Mouse (Mus musculus): ENCODE results near the gene Olfr701. TPM values are rescaled to one million over a fixed set of nuclear protein-coding genes. Genes with fewer than 3 reads are reported as not detected.

Olfr701 gene
- polyA plus RNA-seq (2012; fragmentation: generic; extraction: Trizol) = not detected

DNA sequence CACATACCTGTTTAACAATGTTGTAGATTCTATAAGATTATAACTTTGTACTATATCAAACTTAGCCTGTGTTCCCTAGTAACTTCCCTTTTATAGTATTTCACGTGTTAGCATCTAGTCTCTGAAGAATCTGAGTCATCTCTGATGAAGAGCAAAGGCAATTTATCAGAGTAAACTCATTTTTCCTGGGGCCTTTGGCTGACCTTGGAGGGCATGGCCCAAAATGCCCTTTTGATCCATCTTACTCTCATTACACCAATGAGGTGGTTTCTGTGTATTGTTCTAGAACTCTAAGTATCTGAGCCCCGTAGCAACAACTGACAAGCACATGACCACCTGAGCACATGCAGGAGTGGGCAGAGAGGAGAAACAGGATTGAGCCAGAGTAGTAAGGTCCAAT, at the start of gene Olfr701:
Olfr701 (plus strand) TSS at position 301 of the 400 bp plus-strand sequence.
- TF ChIP-seq SRF (IDR thresholded peaks at IDR 0.05; ENCODE audit: control insufficient read depth, insufficient read length, low read depth) (no peak), TCF3 (IDR thresholded peaks at IDR 0.05; ENCODE audit: insufficient read length, low read depth) (no peak), E2F4 (IDR thresholded peaks at IDR 0.05; ENCODE audit: insufficient read depth) (no peak), POLR2AphosphoS2 (IDR thresholded peaks at IDR 0.05; ENCODE audit: insufficient read length, low read depth) (no peak), MYOD1 (IDR thresholded peaks at IDR 0.05; ENCODE audit: control insufficient read depth in 1 of 3, insufficient read length in 2 of 3, low read depth in 2 of 3) (no peak), MYOG (IDR thresholded peaks at IDR 0.05; ENCODE audit: control insufficient read depth in 1 of 3, insufficient read depth in 1 of 3, insufficient read length in 2 of 3, low read depth in 2 of 3) (no peak), CEBPB (IDR thresholded peaks at IDR 0.05; ENCODE audit: insufficient read depth, poor library complexity, severe bottlenecking) (no peak), USF1 (IDR thresholded peaks at IDR 0.05; ENCODE audit: low read depth) (no peak), POLR2A (IDR thresholded peaks at IDR 0.05; ENCODE audit: insufficient read length, low read depth) (no peak), MAX (IDR thresholded peaks at IDR 0.05; ENCODE audit: low read depth) (no peak), TCF12 (IDR thresholded peaks at IDR 0.05; ENCODE audit: insufficient read depth, poor library complexity, severe bottlenecking) (no peak), REST (IDR thresholded peaks at IDR 0.05; ENCODE audit: insufficient read depth, insufficient read length) (no peak)

DNA sequence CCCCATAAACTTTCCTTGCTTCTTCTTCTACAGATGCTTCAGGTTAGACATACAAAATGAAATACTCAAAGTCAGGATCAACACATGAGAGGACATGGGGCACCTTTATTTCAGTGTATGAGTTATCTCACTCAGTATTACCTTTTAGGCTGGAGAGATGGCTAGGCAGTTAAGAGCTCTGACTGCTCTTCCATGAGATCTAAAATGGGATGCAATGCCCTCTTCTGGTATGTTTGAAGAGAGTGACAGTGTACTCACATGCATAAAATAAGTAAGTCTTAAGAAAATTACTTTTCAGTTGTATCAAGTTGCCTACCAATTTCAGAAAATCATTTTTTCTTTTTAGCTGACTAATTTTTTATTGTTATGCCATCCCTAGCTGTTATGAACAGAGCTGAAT, 25.6 kb upstream of the Olfr701 start:
- Histone ChIP-seq H3ac (ENCODE audit: control insufficient read depth, insufficient read length) (no peak overlapping the region), H3K36me3 (ENCODE audit: control insufficient read depth, insufficient read depth) (no peaks in the 10 kb centered on the region), H3K27me3 (ENCODE audit: control insufficient read depth, insufficient read depth, insufficient read length) (no peaks in the 10 kb centered on the region), H3K4me2 (ENCODE audit: low read depth) (no peak overlapping the region), H3K4me3 (no peak overlapping the region), H3K79me2 (ENCODE audit: control insufficient read depth, insufficient read depth) (no peaks in the 10 kb centered on the region)
- TF ChIP-seq USF1 (IDR thresholded peaks at IDR 0.05; ENCODE audit: low read depth) (no peak), TCF12 (IDR thresholded peaks at IDR 0.05; ENCODE audit: insufficient read depth, poor library complexity, severe bottlenecking) (no peak), SRF (IDR thresholded peaks at IDR 0.05; ENCODE audit: control insufficient read depth, insufficient read length, low read depth) (no peak), CEBPB (IDR thresholded peaks at IDR 0.05; ENCODE audit: insufficient read depth, poor library complexity, severe bottlenecking) (no peak), MYOD1 (IDR thresholded peaks at IDR 0.05; ENCODE audit: control insufficient read depth in 1 of 3, insufficient read length in 2 of 3, low read depth in 2 of 3) (no peak), POLR2AphosphoS2 (IDR thresholded peaks at IDR 0.05; ENCODE audit: insufficient read length, low read depth) (no peak), TCF3 (IDR thresholded peaks at IDR 0.05; ENCODE audit: insufficient read length, low read depth) (no peak), MAX (IDR thresholded peaks at IDR 0.05; ENCODE audit: low read depth) (no peak), E2F4 (IDR thresholded peaks at IDR 0.05; ENCODE audit: insufficient read depth) (no peak)

More for the DNA sequence above, at the start of gene Olfr701:
- Histone ChIP-seq H3K27me3 (ENCODE audit: control insufficient read depth, insufficient read depth, insufficient read length) (no peaks in the 10 kb centered on the region), H3K4me2 (ENCODE audit: low read depth) (no peak within 1 kb of the TSS), H3K36me3 (ENCODE audit: control insufficient read depth, insufficient read depth) (no peaks in the 10 kb centered on the region), H3K4me3 (no peak within 1 kb of the TSS), H3ac (ENCODE audit: control insufficient read depth, insufficient read length) (no peak within 1 kb of the TSS), H3K79me2 (ENCODE audit: control insufficient read depth, insufficient read depth) (no peaks in the 10 kb centered on the region)

DNA sequence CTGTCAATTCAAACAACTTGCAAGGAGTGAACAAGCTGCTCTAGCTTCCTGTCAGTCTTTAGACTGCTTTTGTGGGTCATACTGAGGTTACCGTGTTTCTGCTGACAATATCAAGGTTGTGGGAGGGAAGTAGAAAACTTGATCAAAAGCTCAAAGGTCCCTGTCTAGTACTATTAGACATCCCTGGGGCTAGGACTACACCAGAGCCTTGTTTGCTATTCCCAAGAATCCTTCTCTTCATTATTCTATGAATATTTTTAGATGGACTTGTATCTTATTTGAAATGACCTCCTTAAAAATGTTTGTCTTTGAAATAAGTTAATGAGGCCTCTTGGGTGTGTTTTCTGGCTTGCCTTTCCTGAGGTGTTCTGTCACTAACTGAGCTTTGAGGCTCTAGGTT, 20.8 kb upstream of the Olfr701 start, which contains the start of gene Olfr699:
Olfr699 (minus strand) TSS at position 101 of the 400 bp plus-strand sequence.
- H3K79me2 ChIP-seq (ENCODE audit: control insufficient read depth, insufficient read depth) = no peaks in the 10 kb centered on the region
- H3K36me3 ChIP-seq (ENCODE audit: control insufficient read depth, insufficient read depth) = no peaks in the 10 kb centered on the region
- no peak within 1 kb of the TSS for H3ac ChIP-seq (ENCODE audit: control insufficient read depth, insufficient read length)
- TF ChIP-seq USF1 (IDR thresholded peaks at IDR 0.05; ENCODE audit: low read depth) (no peak), POLR2A (IDR thresholded peaks at IDR 0.05; ENCODE audit: insufficient read length, low read depth) (no peak), TCF12 (IDR thresholded peaks at IDR 0.05; ENCODE audit: insufficient read depth, poor library complexity, severe bottlenecking) (no peak), E2F4 (IDR thresholded peaks at IDR 0.05; ENCODE audit: insufficient read depth) (no peak), REST (IDR thresholded peaks at IDR 0.05; ENCODE audit: insufficient read depth, insufficient read length) (no peak), MAX (IDR thresholded peaks at IDR 0.05; ENCODE audit: low read depth) (no peak), MYOG (IDR thresholded peaks at IDR 0.05; ENCODE audit: control insufficient read depth in 1 of 3, insufficient read depth in 1 of 3, insufficient read length in 2 of 3, low read depth in 2 of 3) (no peak), SRF (IDR thresholded peaks at IDR 0.05; ENCODE audit: control insufficient read depth, insufficient read length, low read depth) (no peak), CEBPB (IDR thresholded peaks at IDR 0.05; ENCODE audit: insufficient read depth, poor library complexity, severe bottlenecking) (no peak), TCF3 (IDR thresholded peaks at IDR 0.05; ENCODE audit: insufficient read length, low read depth) (no peak), MYOD1 (IDR thresholded peaks at IDR 0.05; ENCODE audit: control insufficient read depth in 1 of 3, insufficient read length in 2 of 3, low read depth in 2 of 3) (no peak), POLR2AphosphoS2 (IDR thresholded peaks at IDR 0.05; ENCODE audit: insufficient read length, low read depth) (no peak)
- H3K27me3 ChIP-seq (ENCODE audit: control insufficient read depth, insufficient read depth, insufficient read length) = no peaks in the 10 kb centered on the region
- no peak within 1 kb of the TSS for H3K4me3 ChIP-seq
- no peak within 1 kb of the TSS for H3K4me2 ChIP-seq (ENCODE audit: low read depth)

DNA sequence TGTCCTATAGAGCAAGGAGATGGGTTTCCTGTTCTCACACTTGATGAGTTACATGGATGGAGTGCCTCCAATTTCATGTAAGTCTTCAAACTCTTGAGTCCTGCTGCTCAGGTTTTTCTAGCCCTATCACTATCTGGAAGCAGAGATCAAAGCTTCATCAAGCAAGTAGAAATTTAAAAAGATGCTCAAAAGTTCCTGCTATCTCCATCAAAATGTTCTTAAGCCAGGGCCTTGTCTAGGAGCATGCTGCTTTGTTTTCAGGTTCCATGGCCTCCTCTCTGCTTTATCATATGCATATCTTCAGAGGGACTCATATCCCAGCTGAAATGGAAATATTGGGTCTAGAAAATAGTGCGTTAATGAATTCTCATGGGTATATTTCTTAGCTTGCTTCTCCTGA, 5.2 kb upstream of the Olfr701 start, which contains the start of gene Olfr700:
Olfr700 (minus strand) TSS at position 101 of the 400 bp plus-strand sequence.
- no peaks in the 10 kb centered on the region for H3K79me2 ChIP-seq (ENCODE audit: control insufficient read depth, insufficient read depth)
- no peak within 1 kb of the TSS for H3ac ChIP-seq (ENCODE audit: control insufficient read depth, insufficient read length)
- H3K27me3 ChIP-seq (ENCODE audit: control insufficient read depth, insufficient read depth, insufficient read length) = no peaks in the 10 kb centered on the region
- no peak within 1 kb of the TSS for H3K4me2 ChIP-seq (ENCODE audit: low read depth)
- H3K36me3 ChIP-seq (ENCODE audit: control insufficient read depth, insufficient read depth) = no peaks in the 10 kb centered on the region
- no peak within 1 kb of the TSS for H3K4me3 ChIP-seq
- TF ChIP-seq E2F4 (IDR thresholded peaks at IDR 0.05; ENCODE audit: insufficient read depth) = no peak
- TF ChIP-seq SRF (IDR thresholded peaks at IDR 0.05; ENCODE audit: control insufficient read depth, insufficient read length, low read depth) = no peak
- no peak for TF ChIP-seq MYOG (IDR thresholded peaks at IDR 0.05; ENCODE audit: control insufficient read depth in 1 of 3, insufficient read depth in 1 of 3, insufficient read length in 2 of 3, low read depth in 2 of 3)
- no peak for TF ChIP-seq POLR2AphosphoS2 (IDR thresholded peaks at IDR 0.05; ENCODE audit: insufficient read length, low read depth)
- no peak for TF ChIP-seq MAX (IDR thresholded peaks at IDR 0.05; ENCODE audit: low read depth)
- no peak for TF ChIP-seq REST (IDR thresholded peaks at IDR 0.05; ENCODE audit: insufficient read depth, insufficient read length)
- TF ChIP-seq USF1 (IDR thresholded peaks at IDR 0.05; ENCODE audit: low read depth) = no peak
- no peak for TF ChIP-seq MYOD1 (IDR thresholded peaks at IDR 0.05; ENCODE audit: control insufficient read depth in 1 of 3, insufficient read length in 2 of 3, low read depth in 2 of 3)
- no peak for TF ChIP-seq TCF3 (IDR thresholded peaks at IDR 0.05; ENCODE audit: insufficient read length, low read depth)
- no peak for TF ChIP-seq TCF12 (IDR thresholded peaks at IDR 0.05; ENCODE audit: insufficient read depth, poor library complexity, severe bottlenecking)
- no peak for TF ChIP-seq POLR2A (IDR thresholded peaks at IDR 0.05; ENCODE audit: insufficient read length, low read depth)
- TF ChIP-seq CEBPB (IDR thresholded peaks at IDR 0.05; ENCODE audit: insufficient read depth, poor library complexity, severe bottlenecking) = no peak

All from myocyte (in vitro differentiated cells).